ENCODE assay signal across 8 mouse cellular contexts in the genomic region with DNA sequence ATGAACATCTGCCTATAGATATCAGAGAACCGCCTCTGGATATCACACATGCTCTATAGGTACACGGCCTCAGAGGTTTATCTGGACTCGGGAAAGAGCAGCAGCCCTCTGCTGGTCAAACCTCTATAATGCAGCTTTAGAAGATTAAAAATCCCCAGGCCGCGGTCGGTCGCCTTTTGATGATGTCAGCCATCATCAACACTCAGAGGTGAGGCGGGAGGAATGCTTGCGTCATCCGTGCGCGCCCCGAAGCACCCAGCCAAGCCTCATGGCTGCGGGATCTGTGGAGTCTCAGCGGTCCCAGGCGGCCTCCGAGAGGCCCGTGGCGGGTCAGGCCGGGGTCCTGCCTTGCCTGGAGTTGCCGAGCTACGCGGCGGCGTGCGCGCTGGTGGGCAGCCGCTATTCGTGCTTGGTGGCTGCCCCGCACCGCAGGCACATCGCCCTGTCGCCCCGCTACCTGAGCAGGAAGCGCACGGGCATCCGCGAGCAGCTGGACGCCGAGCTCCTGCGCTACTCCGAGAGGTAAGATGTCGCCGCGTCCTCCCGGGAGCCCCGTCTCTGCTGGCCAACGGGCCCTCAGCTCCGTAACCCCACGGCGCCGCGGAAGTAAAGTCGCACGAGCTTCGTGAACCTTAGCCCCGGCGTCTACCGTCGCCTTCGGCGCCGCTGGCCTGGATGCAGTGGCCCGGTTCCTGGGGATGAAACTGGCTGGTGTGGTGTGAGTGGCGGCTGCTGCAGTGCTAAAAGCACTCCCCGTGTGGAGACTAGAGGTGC. TPM values are rescaled to one million over a fixed set of nuclear protein-coding genes. Genes with fewer than 3 reads are reported as not detected.
DNase-seq lines count a peak whose midpoint lies in the region; ATAC-seq and TF ChIP-seq lines count a peak whose summit lies in the region.

A gene (plus strand): TSS at position 249 of the 774 bp plus-strand sequence.

- TF ChIP-seq CTCF in ES-Bruce4 (IDR thresholded peaks at IDR 0.05; ENCODE audit: low read depth, low read length) = peak; percentile 42
- peak; percentile 88 for TF ChIP-seq CTCF in liver, postnatal 0 days (IDR thresholded peaks at IDR 0.05; ENCODE audit: low read depth)

- TF ChIP-seq EP300 in ES-Bruce4 (IDR thresholded peaks at IDR 0.05; ENCODE audit: insufficient read depth, low read depth, low read length) = no peak
- 0 out of 2 replicates have a peak, but pooled peaks have one; percentile 16 for TF ChIP-seq EP300 in liver, postnatal 0 days (IDR thresholded peaks at IDR 0.05; ENCODE audit: low read depth)

- H3K27ac ChIP-seq in ES-Bruce4 (ENCODE audit: insufficient read depth, low read length) = peak within 1 kb of the TSS; percentile 99
- peak within 1 kb of the TSS; percentile 69 for H3K27ac ChIP-seq in forebrain, embryonic 13.5 days
- peak within 1 kb of the TSS; percentile 81 for H3K27ac ChIP-seq in liver, postnatal 0 days (ENCODE audit: low read depth)
- H3K27ac ChIP-seq in neural tube, embryonic 14.5 days (ENCODE audit: low read depth, low read length) = peak within 1 kb of the TSS; percentile 88

- H3K27me3 ChIP-seq in ES-Bruce4 (ENCODE audit: control insufficient read depth, insufficient read depth, low read length, poor library complexity, severe bottlenecking) = no peaks in the 10 kb centered on the region
- peaks cover 8% of the 10 kb centered on the region; the same call in 1 of the 2 replicates for H3K27me3 ChIP-seq in forebrain, embryonic 13.5 days
- no peaks in the 10 kb centered on the region for H3K27me3 ChIP-seq in liver, postnatal 0 days (ENCODE audit: insufficient read depth, low read length)
- H3K27me3 ChIP-seq in neural tube, embryonic 14.5 days (ENCODE audit: control insufficient read depth, insufficient read depth, low read length) = no peaks in the 10 kb centered on the region

- TF ChIP-seq POLR2A in ES-Bruce4 (IDR thresholded peaks at IDR 0.05; ENCODE audit: insufficient read depth, low read length) = no peak

- peaks cover 4% of the 10 kb centered on the region for H3K4me1 ChIP-seq in ES-Bruce4 (ENCODE audit: control insufficient read depth, insufficient read depth, low read length)
- H3K4me1 ChIP-seq in forebrain, embryonic 13.5 days = peaks cover 7% of the 10 kb centered on the region
- H3K4me1 ChIP-seq in liver, postnatal 0 days (ENCODE audit: insufficient read depth) = peaks cover 13% of the 10 kb centered on the region
- H3K4me1 ChIP-seq in neural tube, embryonic 14.5 days (ENCODE audit: control insufficient read depth, insufficient read depth, low read length) = peaks cover 5% of the 10 kb centered on the region

- peak; percentile 97 to 99 for DNase-seq in heart, postnatal 10 days
- peak; percentile 91 for DNase-seq in large intestine, adult 2 months (ENCODE audit: low read depth, low spot score)
- DNase-seq in liver, postnatal 0 days = peak; percentile 98
- peak; percentile 99 for DNase-seq in testis, postnatal 10 days (ENCODE audit: low spot score)

- H3K36me3 ChIP-seq in ES-Bruce4 (ENCODE audit: control insufficient read depth, insufficient read depth, low read length, poor library complexity, severe bottlenecking) = peaks cover 3% of the 10 kb centered on the region; the same call in 1 of the 2 replicates
- H3K36me3 ChIP-seq in forebrain, embryonic 13.5 days (ENCODE audit: poor library complexity, severe bottlenecking) = no peaks in the 10 kb centered on the region
- no peaks in the 10 kb centered on the region; the same call in 1 of the 2 replicates for H3K36me3 ChIP-seq in liver, postnatal 0 days (replicated peaks; ENCODE audit: insufficient read depth, low read length)
- H3K36me3 ChIP-seq in neural tube, embryonic 14.5 days (ENCODE audit: control insufficient read depth, insufficient read depth, low read length) = no peaks in the 10 kb centered on the region

- peak within 1 kb of the TSS; percentile 79 for H3K4me2 ChIP-seq in forebrain, embryonic 13.5 days
- H3K4me2 ChIP-seq in liver, postnatal 0 days (ENCODE audit: low read depth, low read length) = peak within 1 kb of the TSS; percentile 87
- H3K4me2 ChIP-seq in neural tube, embryonic 14.5 days (ENCODE audit: low read depth, low read length) = peak within 1 kb of the TSS; percentile 81

- WGBS in forebrain, embryonic 13.5 days = under 1% methylated on average over 66 of the region's 66 CpGs
- WGBS in large intestine, adult 2 months = under 1% methylated on average over 66 of the region's 66 CpGs
- 1% methylated on average over 66 of the region's 66 CpGs for WGBS in liver, postnatal 0 days (ENCODE audit: insufficient replicate concordance)
- WGBS in neural tube, embryonic 14.5 days = under 1% methylated on average over 66 of the region's 66 CpGs

- no peaks in the 10 kb centered on the region for H3K9me3 ChIP-seq in ES-Bruce4 (replicated peaks; ENCODE audit: control insufficient read depth, insufficient read depth, low read length, poor library complexity, severe bottlenecking)
- no peaks in the 10 kb centered on the region for H3K9me3 ChIP-seq in forebrain, embryonic 13.5 days (replicated peaks)
- H3K9me3 ChIP-seq in liver, postnatal 0 days (ENCODE audit: low read length) = no peaks in the 10 kb centered on the region
- no peaks in the 10 kb centered on the region for H3K9me3 ChIP-seq in neural tube, embryonic 14.5 days (ENCODE audit: control insufficient read depth, low read length)

- intact Hi-C loops in heart, postnatal 10 days (cut with DNase I) = loop anchor here (5.0 kb wide), 3 partner anchors 127 to 517 kb away; no protein-coding TSS in a partner anchor

- peak; percentile 91 for ATAC-seq in cerebellum, adult (ENCODE audit: insufficient number of reproducible peaks, low FRiP score, low TSS enrichment)
- ATAC-seq in forebrain, embryonic 13.5 days = peak; percentile 97
- peak; percentile 90 for ATAC-seq in liver, postnatal 0 days
- ATAC-seq in neural tube, embryonic 14.5 days (ENCODE audit: low read depth) = peak; percentile 96

- peak within 1 kb of the TSS; percentile 91 for H3K9ac ChIP-seq in ES-Bruce4 (ENCODE audit: low read depth, poor library complexity, severe bottlenecking)
- H3K9ac ChIP-seq in forebrain, embryonic 13.5 days = peak within 1 kb of the TSS; percentile 87
- H3K9ac ChIP-seq in liver, postnatal 0 days (replicated peaks) = peak within 1 kb of the TSS; percentile 93
- peak within 1 kb of the TSS; percentile 88 for H3K9ac ChIP-seq in neural tube, embryonic 14.5 days (replicated peaks; ENCODE audit: low read depth, low read length)

- peak within 1 kb of the TSS; percentile 79 for H3K4me3 ChIP-seq in ES-Bruce4 (ENCODE audit: low read depth, low read length)
- peak within 1 kb of the TSS; percentile 97 for H3K4me3 ChIP-seq in forebrain, embryonic 13.5 days
- peak within 1 kb of the TSS; percentile 97 for H3K4me3 ChIP-seq in liver, postnatal 0 days (ENCODE audit: low read depth, low read length)
- H3K4me3 ChIP-seq in neural tube, embryonic 14.5 days (ENCODE audit: low read depth, low read length) = peak within 1 kb of the TSS; percentile 98

RNA-seq across cellular contexts. Expression of the gene that starts here (rescaled TPM):
- 30.5 and 32.1 TPM in 2 replicates for polyA plus RNA-seq in ES-Bruce4 (2011; ENCODE audit: insufficient read depth, insufficient read length, low read depth, missing spikeins)
- 44.2 and 48.6 TPM in 2 replicates for polyA plus RNA-seq in forebrain, embryonic 13.5 days (2015; fragmentation: Nextera tagmentation; extraction: Ambion mirVana)
- 10 to 100 TPM; 11.1 to 12.4 TPM for total RNA-seq in heart, postnatal 10 days (2021)
- polyA plus RNA-seq in large intestine, adult 2 months (2012; rRNA removed) = 7.9 and 13.6 TPM in 2 replicates
- polyA plus RNA-seq in liver, postnatal 0 days (2015; fragmentation: Nextera tagmentation; extraction: Ambion mirVana) = 48.2 and 51.8 TPM in 2 replicates
- 40.7 and 55.5 TPM in 2 replicates for polyA plus RNA-seq in neural tube, embryonic 14.5 days (2014; fragmentation: Nextera tagmentation; extraction: Ambion mirVana)

Comparison
In these comparisons a context has a peak if more than half of its experiments do, and no peak if none do; other contexts are left out.
1. Peak in every context shown above with its lines: DNase-seq, ATAC-seq, H3K4me3 ChIP-seq and H3K27ac ChIP-seq.